Mouse (Mus musculus) intestine, embryonic 15.5 days (tissue): ENCODE results near the gene Rnf180. TPM values are rescaled to one million over a fixed set of nuclear protein-coding genes. Genes with fewer than 3 reads are reported as not detected.
"Not testable (repeated sequence)": the region's sequence is repeated elsewhere in the genome, so short reads cannot be mapped to it uniquely, and the experiment has no call there.

Source experiments
- ATAC-seq: fragments of 200-750 bp; cut with Nextera tagmentation; 2 replicates; pipeline ENCODE4 v1.8.0; 2017; ENCODE audit warnings: moderate TSS enrichment, moderate library complexity
- H3K27ac ChIP-seq: fragments of 300-500 bp; sonication (generic); 2 replicates; pipeline ENCODE4 v1.5.1; 2015; ENCODE audit warnings: mild to moderate bottlenecking, inconsistent platforms
- H3K27me3 ChIP-seq: fragments of 300-500 bp; sonication (generic); replicated peaks from 2 replicates; pipeline ENCODE4 v1.6.1; 2015; ENCODE audit warnings: inconsistent platforms
- H3K36me3 ChIP-seq: fragments of 300-500 bp; sonication (generic); 2 replicates; pipeline ENCODE4 v1.6.1; 2015; ENCODE audit warnings: inconsistent platforms
- H3K4me1 ChIP-seq: fragments of 300-500 bp; sonication (generic); replicated peaks from 2 replicates; pipeline ENCODE4 v1.6.1; 2015; ENCODE audit warnings: inconsistent platforms
- H3K4me2 ChIP-seq: fragments of 300-500 bp; sonication (generic); replicated peaks from 2 replicates; pipeline ENCODE4 v1.6.1; 2015; ENCODE audit warnings: mild to moderate bottlenecking, inconsistent platforms
- H3K4me3 ChIP-seq: fragments of 300-500 bp; sonication (generic); replicated peaks from 2 replicates; pipeline ENCODE4 v1.5.1; 2015; ENCODE audit warnings: inconsistent platforms
- H3K9ac ChIP-seq: fragments of 300-500 bp; sonication (generic); 2 replicates; pipeline ENCODE4 v1.6.1; 2015; ENCODE audit warnings: inconsistent platforms
- H3K9me3 ChIP-seq: fragments of 300-500 bp; sonication (generic); 2 replicates; pipeline ENCODE4 v1.6.1; 2016; ENCODE audit warnings: inconsistent platforms
- WGBS: fragments of 180-500 bp; shearing (Covaris S2); methylation state at CpG from one replicate; pipeline ENCODE4 v1.1.7; 2015; 5-methylcytosine and 5-hydroxymethylcytosine counted together
- polyA plus RNA-seq: library from polyadenylated mRNA; unstranded; fragments of >200 nt; fragmentation: Nextera tagmentation; extraction: Ambion mirVana; gene quantifications from 2 replicates; pipeline ENCODE4 v1.2.1, GENCODE M21; 2015

Gene Rnf180
- polyA plus RNA-seq = 2.7 and 3.0 TPM in 2 replicates

DNA sequence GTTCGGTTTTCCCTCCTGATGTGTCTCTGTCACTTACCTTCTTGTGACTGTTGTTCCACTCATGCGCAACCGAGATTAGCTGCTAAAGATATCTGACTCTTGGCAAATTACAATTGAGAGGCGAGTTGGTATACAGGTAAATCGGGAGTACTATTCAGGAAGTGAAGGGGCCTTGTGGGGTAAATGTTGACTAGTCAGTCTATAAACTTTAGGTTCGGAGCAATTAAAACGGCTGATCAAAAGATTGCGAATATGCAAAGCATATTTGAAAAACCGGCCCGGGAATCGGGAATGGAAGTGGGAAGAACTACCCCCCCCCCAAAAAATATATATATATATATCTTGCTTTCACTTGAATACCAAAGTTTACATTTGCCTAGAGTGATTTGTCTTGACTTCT is at the start of gene Rnf180:
TSS of gene Rnf180 (minus strand) at position 101 of the 400 bp plus-strand sequence.
- H3K9ac ChIP-seq = peak within 1 kb of the TSS; percentile 70

DNA sequence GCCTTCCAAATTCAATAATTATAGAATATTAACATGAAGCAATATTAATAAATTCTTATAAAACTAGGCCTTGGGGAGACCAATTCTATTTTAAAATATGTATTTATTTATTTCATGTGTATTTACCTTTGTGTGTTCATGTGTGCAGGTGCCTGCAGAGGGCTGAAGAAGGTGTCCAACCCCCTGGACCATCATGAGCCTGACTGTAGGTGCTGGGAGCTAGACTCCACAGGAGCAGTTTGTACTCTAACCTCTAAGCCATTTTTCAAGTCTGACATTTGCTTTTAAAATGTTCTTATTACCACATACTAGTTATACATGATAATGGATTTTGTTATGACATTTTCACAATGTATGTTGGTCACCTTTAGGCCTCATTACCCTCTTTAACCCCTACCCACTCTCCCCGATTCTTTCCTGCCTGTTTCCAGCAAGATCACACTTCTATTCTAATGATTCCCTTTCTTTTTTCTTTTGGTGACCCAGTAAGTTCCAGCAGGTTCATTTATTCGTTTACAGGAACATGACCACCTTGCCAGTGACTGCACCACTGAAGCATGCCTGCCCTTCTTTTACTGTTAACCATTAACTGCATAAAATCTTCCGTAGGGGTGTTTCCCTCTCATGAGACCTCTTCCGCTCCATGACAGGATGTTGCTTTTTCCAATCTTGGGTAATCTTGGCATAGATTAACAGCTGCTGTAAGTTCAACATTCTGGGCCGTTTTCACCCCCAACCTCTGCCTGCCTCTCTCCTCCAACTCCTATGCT is 36.8 kb upstream of the Rnf180 start:
- 50% methylated on average over 5 of the region's 5 CpGs for WGBS
- ATAC-seq = no peak

More for the DNA sequence above, at the start of gene Rnf180:
- Histone ChIP-seq H3K4me2 (peak within 1 kb of the TSS; percentile 95), H3K27me3 (no peaks in the 10 kb centered on the region), H3K4me3 (peak within 1 kb of the TSS; percentile 80), H3K36me3 (no peaks in the 10 kb centered on the region), H3K4me1 (peaks cover 7% of the 10 kb centered on the region), H3K9me3 (no peaks in the 10 kb centered on the region), H3K27ac (peak within 1 kb of the TSS; percentile 32; the same call in 1 of the 2 replicates)
- ATAC-seq = no peak
- 44% methylated on average over 11 of the region's 11 CpGs for WGBS

DNA sequence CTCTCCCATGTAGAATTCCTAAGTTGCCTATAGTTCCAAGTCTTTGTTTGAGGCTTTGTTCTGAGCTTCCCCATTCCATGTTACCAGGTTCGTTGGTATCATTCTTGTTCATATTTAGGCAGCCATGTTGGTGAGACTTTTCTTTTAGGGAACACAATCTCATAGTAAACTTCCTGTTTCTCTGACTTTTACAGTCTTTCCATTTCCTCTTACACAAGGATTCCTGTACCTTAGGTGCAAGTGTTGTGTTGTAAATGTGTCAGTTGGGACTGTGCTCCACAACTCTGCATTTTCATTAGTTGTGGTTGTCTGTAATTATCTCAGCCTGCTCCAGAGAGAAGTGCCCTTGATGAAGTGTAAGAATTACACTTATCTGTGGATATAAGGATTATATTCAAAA is 32.3 kb upstream of the Rnf180 start:
- H3K9me3 ChIP-seq = no peaks in the 10 kb centered on the region
- no peaks in the 10 kb centered on the region for H3K36me3 ChIP-seq

More for the DNA sequence above, 36.8 kb upstream of the Rnf180 start:
- Histone ChIP-seq H3K27ac (no peak overlapping the region), H3K36me3 (no peaks in the 10 kb centered on the region), H3K4me1 (no peaks in the 10 kb centered on the region), H3K9me3 (no peaks in the 10 kb centered on the region), H3K4me2 (no peak overlapping the region), H3K4me3 (no peak overlapping the region), H3K27me3 (no peaks in the 10 kb centered on the region), H3K9ac (no peak overlapping the region)

GRCm38 (mm10) chr13:105316926-105317325 is 22.3 kb upstream of the Rnf180 start:
- Histone ChIP-seq H3K4me2 (no peak overlapping the region), H3K27ac (no peak overlapping the region), H3K36me3 (no peaks in the 10 kb centered on the region), H3K9ac (no peak overlapping the region), H3K4me1 (no peaks in the 10 kb centered on the region), H3K9me3 (no peaks in the 10 kb centered on the region), H3K4me3 (no peak overlapping the region), H3K27me3 (no peaks in the 10 kb centered on the region)
- 84% methylated on average over 1 of the region's 1 CpGs for WGBS
- no peak for ATAC-seq

More for the DNA sequence above, 32.3 kb upstream of the Rnf180 start:
- no peak overlapping the region for H3K27ac ChIP-seq
- no peak overlapping the region for H3K4me2 ChIP-seq
- H3K4me1 ChIP-seq = no peaks in the 10 kb centered on the region
- H3K27me3 ChIP-seq = no peaks in the 10 kb centered on the region
- no peak overlapping the region for H3K4me3 ChIP-seq
- H3K9ac ChIP-seq = no peak overlapping the region
- WGBS = 75% methylated on average over 1 of the region's 1 CpGs
- ATAC-seq = no peak

- no peak for ATAC-seq
- WGBS = 84% methylated on average over 6 of the region's 6 CpGs
Measured at GRCm38 (mm10) chr13:105316009-105316408, 21.4 kb upstream of the Rnf180 start.

GRCm38 (mm10) chr13:105312763-105313162 is 18.1 kb upstream of the Rnf180 start:
- no peak overlapping the region for H3K4me3 ChIP-seq
- no peaks in the 10 kb centered on the region for H3K27me3 ChIP-seq
- H3K9me3 ChIP-seq = no peaks in the 10 kb centered on the region
- no peak overlapping the region for H3K27ac ChIP-seq
- peak; percentile 95 for ATAC-seq
- H3K4me1 ChIP-seq = no peaks in the 10 kb centered on the region
- no peak overlapping the region for H3K4me2 ChIP-seq
- H3K36me3 ChIP-seq = no peaks in the 10 kb centered on the region
- H3K9ac ChIP-seq = no peak overlapping the region
- WGBS = 69% methylated on average over 6 of the region's 6 CpGs

More at GRCm38 (mm10) chr13:105316009-105316408, 21.4 kb upstream of the Rnf180 start:
- H3K27me3 ChIP-seq = no peaks in the 10 kb centered on the region
- no peak overlapping the region for H3K4me3 ChIP-seq
- H3K9me3 ChIP-seq = no peaks in the 10 kb centered on the region
- H3K9ac ChIP-seq = no peak overlapping the region
- no peak overlapping the region for H3K4me2 ChIP-seq
- no peak overlapping the region for H3K27ac ChIP-seq
- H3K36me3 ChIP-seq = no peaks in the 10 kb centered on the region
- no peaks in the 10 kb centered on the region for H3K4me1 ChIP-seq

- H3K9me3 ChIP-seq, H3K36me3 ChIP-seq, H3K9ac ChIP-seq, ATAC-seq, H3K4me3 ChIP-seq, H3K27me3 ChIP-seq, H3K27ac ChIP-seq, H3K4me1 ChIP-seq, H3K4me2 ChIP-seq: not testable (repeated sequence)
- 74% methylated on average over 4 of the region's 4 CpGs for WGBS
Measured at GRCm38 (mm10) chr13:105310562-105310961, 15.9 kb upstream of the Rnf180 start.

- H3K27me3 ChIP-seq = no peaks in the 10 kb centered on the region
- no peaks in the 10 kb centered on the region for H3K4me1 ChIP-seq
- 87% methylated on average over 2 of the region's 2 CpGs for WGBS
- no peak for ATAC-seq
- no peak overlapping the region for H3K9ac ChIP-seq
- no peak overlapping the region for H3K4me3 ChIP-seq
- H3K27ac ChIP-seq = no peak overlapping the region
- no peak overlapping the region for H3K4me2 ChIP-seq
- H3K9me3 ChIP-seq = no peaks in the 10 kb centered on the region
- H3K36me3 ChIP-seq = no peaks in the 10 kb centered on the region
Measured at GRCm38 (mm10) chr13:105305513-105305912, 10.9 kb upstream of the Rnf180 start.

GRCm38 (mm10) chr13:105304054-105304453 is 9.4 kb upstream of the Rnf180 start:
- no peak overlapping the region for H3K4me2 ChIP-seq
- ATAC-seq = no peak
- H3K4me1 ChIP-seq = no peaks in the 10 kb centered on the region
- H3K27me3 ChIP-seq = no peaks in the 10 kb centered on the region
- no peak overlapping the region for H3K9ac ChIP-seq
- no peak overlapping the region for H3K4me3 ChIP-seq
- H3K36me3 ChIP-seq = no peaks in the 10 kb centered on the region
- H3K9me3 ChIP-seq = no peaks in the 10 kb centered on the region
- 68% methylated on average over 4 of the region's 4 CpGs for WGBS
- no peak overlapping the region for H3K27ac ChIP-seq

DNA sequence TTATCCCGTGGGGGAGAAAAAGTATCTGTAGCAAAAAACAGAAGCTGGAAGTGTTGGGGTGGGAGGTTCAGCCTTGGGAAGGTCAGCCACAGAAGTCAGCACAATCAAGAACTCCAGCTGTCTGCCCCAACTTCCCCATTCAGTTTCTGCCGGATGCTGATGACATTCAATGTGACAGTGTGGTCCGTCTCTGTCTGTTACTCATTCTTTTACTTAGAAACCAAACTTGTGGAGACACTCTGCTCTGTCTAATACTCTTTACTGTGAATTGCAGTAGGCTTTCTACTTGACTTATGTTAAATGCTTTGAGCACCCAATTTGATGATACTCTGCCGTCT is 5.4 kb upstream of the Rnf180 start:
- H3K4me3 ChIP-seq = no peak overlapping the region
- no peaks in the 10 kb centered on the region for H3K27me3 ChIP-seq
- no peaks in the 10 kb centered on the region for H3K4me1 ChIP-seq
- H3K9me3 ChIP-seq = no peaks in the 10 kb centered on the region
- 61% methylated on average over 4 of the region's 4 CpGs for WGBS
- no peak overlapping the region for H3K4me2 ChIP-seq
- no peaks in the 10 kb centered on the region for H3K36me3 ChIP-seq
- H3K9ac ChIP-seq = no peak overlapping the region
- no peak overlapping the region for H3K27ac ChIP-seq
- ATAC-seq = no peak

DNA sequence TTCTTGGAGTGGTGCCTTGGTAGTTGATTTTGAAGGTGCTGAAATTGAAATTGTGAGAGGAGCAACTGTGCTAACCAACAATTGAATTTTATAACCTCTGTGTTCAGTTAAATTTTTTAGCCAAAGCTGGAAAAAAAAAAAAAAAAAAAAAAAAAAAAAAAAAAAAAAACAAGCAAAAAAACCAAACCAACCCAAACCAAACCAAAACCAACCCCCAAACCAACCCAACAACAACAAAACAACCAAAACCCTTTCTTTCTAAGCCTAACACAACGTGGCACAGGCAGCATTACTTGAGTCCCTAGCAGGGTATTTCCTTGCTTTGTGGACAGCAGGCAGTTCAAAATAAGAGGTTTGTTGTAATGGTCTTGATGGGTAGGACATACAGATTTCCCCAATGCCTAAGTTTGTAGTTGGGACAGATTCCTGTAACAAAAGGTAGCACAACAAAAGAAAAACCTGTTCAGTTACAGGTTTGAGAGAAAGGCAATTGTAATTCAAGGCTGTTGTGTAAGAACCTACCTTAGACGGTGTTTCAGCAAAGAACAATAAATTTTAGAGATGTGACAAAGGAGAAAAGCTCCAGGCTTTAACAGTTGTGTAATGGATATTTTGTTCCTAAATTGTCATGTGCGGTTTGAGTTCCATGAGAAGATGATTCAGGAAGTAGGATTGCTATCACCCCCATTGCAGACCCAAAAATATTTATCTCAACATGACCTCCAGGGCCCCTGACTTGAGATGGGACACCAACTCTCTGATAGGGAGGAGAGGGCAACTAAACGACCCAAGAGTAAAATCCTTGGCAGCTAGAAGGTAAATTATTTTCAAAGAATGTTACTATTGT is 4.8 kb upstream of the Rnf180 start:
- no peak overlapping the region for H3K4me2 ChIP-seq
- no peak overlapping the region for H3K27ac ChIP-seq
- H3K36me3 ChIP-seq = no peaks in the 10 kb centered on the region
- ATAC-seq = no peak
- no peaks in the 10 kb centered on the region for H3K4me1 ChIP-seq
- H3K4me3 ChIP-seq = no peak overlapping the region
- H3K9me3 ChIP-seq = no peaks in the 10 kb centered on the region
- WGBS = 52% methylated on average over 4 of the region's 4 CpGs
- H3K9ac ChIP-seq = no peak overlapping the region
- no peaks in the 10 kb centered on the region for H3K27me3 ChIP-seq

DNA sequence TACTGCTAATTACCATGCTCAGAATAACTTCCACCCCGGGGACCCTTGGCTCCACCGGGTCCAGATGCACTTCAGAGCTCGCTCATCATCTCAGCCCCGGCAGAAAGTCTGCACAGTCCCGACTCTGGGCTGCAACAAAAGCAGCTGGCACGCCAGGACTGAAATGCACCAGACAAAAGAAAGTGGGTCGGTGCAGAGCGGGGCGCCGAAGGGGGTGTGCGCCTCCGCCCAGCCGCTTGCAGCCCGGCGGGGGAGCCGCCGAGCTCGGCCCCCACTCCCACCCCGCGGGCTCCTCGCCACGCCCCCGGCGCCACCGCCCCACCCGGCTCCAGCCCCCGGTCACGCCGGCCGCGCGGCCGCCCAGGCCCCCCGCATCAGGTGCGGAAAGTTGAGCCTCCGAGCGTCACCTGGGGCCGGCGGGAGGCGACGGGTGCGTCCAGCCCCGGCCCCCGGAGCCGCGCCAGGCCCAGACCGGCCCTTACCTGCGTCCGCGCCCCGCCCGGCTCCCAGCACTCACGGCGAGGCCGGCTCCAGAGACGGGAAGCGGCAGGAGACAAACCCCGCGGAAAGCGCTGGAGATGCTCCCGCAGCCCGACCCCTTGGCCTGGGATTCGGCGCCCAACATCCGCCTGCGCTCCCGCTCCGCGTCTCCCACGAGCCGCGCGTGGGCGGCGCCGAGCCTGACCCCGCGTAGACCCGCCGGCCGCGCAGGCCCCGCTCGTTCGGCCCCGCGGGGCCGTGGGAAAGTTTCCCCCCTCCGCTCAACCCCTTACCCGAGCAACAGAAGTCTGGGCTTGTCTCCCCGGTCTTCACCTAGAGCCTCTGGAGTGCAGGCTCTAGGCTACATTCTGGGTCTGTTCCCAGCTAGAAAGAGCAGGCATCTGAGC is 591 bp downstream of the Rnf180 start:
- Histone ChIP-seq H3K9me3 (no peaks in the 10 kb centered on the region), H3K4me2 (peak overlapping the region; percentile 95), H3K27me3 (no peaks in the 10 kb centered on the region), H3K36me3 (no peaks in the 10 kb centered on the region), H3K4me3 (peak overlapping the region; percentile 80), H3K4me1 (peaks cover 7% of the 10 kb centered on the region), H3K9ac (peak overlapping the region; percentile 70), H3K27ac (peak overlapping the region; percentile 32; the same call in 1 of the 2 replicates)
- peak; percentile 92 for ATAC-seq
- WGBS = under 1% methylated on average over 76 of the region's 91 CpGs
